Mouse (Mus musculus) megakaryocyte progenitor cell, adult 5-6 weeks (primary cell): Measurements from ENCODE around the gene Tfap2a. TPM values are rescaled to one million over a fixed set of nuclear protein-coding genes. Genes with fewer than 3 reads are reported as not detected.

Experiments used
- ATAC-seq: replicated peaks from 2 replicates; pipeline ENCODE4 v1.8.0; 2016; ENCODE audit warnings: mild to moderate bottlenecking, moderate TSS enrichment, inconsistent platforms; ENCODE audit not compliant: poor library complexity
- total RNA-seq, 2 experiments: library from RNA; stranded (forward) in 1 of 2; stranded (reverse) in 1 of 2; fragments of 157-497, 149-512 nt in 1 of 2; fragments of 200-1000 nt in 1 of 2; gene quantifications; 2 replicates each; pipeline versions ENCODE4 v1.2.3 to v1.2.4; 2015 to 2017

Gene Tfap2a
- total RNA-seq, 2 experiments from 2014 or later = 0.22 TPM; not detected in 1

DNA sequence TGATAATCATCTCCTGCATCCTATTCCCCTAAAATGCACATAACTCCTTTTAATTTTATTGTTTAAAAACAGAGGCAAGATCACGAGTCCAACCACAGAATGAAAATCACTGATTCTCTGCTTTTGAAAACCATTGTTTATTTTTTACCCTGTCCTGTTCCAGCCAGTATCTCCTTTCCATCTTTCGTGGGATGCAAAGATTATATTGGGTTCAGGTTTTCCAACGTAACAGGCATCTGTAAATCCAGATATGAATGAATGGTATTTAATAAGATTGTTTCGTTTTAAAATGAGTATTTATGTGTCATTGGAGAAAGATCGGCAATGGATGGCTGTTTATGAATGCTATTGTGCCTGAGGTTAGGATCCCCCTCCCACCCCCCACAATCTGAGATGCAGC, 24.5 kb downstream of the Tfap2a start:
- ATAC-seq = no peak

DNA sequence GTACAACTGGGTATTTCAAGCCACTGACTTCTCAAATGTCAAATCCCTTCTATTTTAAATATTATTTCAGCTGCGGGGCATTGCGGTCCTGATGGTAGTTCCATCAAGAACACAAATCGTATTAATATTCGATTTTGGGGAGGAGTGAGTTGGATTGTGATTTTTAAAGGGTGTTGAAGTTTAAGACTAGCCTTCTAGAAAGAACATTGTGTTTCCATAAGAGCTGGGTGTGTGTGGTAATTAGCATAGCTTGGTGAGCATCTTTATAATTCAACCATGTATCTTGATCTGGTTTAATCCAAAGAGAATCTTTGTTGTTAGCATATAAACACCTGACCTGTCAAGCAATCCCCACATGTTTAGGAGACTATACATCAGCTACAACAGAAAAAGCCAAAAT, 24.9 kb downstream of the Tfap2a start:
- no peak for ATAC-seq

DNA sequence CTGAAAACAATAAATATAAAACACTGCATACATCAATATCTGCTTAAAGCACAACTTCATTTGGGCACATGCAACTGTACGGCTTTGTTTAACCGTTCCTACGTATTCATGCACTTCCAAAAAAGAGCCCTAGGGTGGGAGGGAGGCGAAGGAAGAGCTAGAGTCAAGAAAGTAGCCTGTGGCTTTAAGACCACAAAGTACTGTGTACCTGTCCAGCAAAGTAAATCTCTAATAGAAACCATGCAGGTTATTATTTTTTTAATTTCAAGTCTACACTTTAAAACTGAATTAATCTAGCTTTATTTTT, 25.7 kb downstream of the Tfap2a start:
- ATAC-seq = no peak

- ATAC-seq = no peak
These were observed 26.3 kb downstream of the Tfap2a start for GRCm38 (mm10) chr13:40711661-40712525.

DNA sequence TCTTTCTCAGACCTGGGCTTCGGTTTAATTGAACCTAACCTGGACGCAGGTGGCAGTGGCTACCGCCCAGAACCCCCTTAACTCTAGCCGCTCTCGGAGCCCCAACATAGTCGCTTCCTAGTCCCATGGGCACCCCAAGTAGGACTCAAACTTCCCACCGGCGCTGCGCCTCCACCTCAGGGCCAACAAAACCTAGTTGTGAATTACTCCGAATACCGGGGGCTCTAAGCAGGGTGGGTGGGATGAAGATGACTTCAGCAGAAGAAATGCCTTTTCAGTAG, 28.2 kb downstream of the Tfap2a start:
- ATAC-seq = no peak

DNA sequence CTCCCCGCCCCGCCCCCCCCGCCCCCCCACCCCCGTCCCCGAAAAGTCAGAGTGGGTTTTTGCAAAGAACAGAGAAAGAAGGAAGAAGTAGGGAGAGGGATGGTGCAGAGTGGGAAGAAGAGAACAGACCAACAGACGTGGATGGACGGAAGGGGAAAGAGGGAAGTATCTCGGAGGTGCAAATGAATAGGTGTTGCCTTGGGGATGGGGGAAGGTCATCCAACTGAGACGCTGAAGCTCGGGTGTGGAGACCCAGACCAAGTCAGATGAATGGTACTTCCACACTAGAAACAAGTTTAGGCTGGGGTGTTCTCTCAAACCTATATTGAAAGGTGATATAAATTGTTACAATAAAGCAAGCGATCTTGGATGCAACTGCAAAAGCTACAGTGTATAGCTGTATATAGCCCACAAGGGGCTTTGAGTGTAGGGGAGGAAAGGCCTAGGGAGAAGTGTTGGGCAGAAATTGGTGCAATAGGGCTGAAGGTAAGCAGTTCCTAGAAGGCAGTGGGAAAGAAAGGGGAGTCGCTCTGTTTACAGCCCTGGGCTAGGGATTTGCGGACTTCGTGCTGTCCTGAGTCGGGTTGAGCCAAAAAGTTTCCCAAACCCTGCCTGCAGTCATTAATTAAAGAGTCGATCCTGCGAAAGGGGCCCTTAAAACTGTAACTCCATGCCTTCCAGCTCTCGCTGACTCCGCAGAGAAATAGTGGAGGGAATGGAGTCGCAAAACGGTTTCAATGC, 28.7 kb downstream of the Tfap2a start:
- ATAC-seq = no peak

- no peak for ATAC-seq
These were observed 29.3 kb downstream of the Tfap2a start for GRCm38 (mm10) chr13:40708913-40709312.

- no peak for ATAC-seq
These were observed 29.9 kb downstream of the Tfap2a start for GRCm38 (mm10) chr13:40708271-40708670.

GRCm38 (mm10) chr13:40707646-40708045, 30.5 kb downstream of the Tfap2a start:
- no peak for ATAC-seq

DNA sequence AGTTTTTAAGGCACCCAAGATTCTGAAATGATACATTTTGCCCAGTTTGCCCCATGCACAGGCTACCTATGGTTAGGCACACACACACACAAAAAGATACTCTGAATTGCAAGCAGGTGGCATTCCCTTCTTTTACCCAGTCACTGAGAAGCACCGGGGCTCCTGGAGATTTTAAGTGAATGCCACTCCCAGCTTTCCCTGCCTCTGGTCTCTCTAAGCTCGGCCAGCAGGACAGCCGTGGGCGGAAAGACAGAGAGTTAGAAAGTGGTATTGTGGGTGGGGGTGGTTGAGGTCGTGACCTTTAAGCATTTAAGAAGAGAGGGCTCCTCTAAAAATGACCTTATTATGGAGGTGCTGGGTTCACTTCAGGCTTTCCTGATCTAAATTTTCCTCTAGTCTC, 31.6 kb downstream of the Tfap2a start:
- ATAC-seq = no peak

DNA sequence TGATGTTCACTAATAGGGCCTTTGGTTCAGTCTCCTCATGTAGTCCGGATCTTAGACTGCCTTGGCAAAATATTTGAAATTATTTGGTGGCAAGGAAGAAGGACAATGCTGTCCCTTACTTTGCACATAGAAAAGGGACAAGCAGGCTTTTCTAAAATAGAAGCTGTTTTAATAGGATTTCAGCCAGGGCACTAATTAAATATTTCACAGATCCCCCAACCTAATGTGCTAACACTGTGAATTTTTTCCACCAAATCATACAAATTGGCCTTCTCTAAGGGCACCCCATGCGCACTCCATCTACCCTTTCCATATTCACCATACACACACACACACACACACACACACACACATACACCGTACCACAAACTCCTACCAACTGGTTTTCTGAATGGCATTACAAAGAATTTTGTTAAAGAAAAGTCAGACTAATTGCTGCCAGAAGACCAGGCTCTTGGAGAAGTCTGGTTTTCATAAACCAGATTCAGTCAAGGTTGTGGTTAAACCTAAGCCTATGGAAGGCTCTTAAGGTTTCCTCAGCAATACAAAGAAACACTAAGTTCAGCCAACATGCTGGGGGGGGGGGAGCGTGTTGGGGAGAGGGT, 32.3 kb downstream of the Tfap2a start:
- ATAC-seq = no peak

DNA sequence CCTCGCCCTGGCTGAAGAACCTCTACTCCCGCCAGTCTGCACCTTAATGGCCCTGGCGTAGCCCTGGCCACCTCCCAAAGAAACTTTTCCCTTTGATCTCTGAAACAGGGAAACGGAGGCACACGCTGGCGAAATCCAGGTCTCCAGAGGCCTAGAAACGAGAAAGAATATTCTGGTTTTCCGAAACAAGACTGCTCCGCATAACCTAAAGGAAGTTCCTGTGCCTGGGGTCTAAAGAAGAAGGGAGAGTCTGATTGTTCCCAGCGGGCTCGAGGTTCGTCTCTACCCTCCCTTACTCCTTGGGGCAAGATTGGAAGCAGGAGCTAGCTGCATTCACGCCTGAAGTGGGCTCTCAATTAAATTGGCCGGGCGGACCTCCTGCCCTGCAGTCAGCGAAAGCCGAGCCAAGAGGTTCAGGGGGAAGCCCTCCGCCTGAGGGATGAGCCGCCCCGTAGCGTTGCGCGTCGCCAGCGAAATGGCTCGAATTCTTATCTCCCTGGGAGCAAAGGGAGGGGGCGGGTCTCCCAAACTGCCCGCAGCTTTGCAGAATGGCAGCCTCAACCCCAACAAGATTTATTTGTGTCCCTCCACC, 33.2 kb downstream of the Tfap2a start:
- ATAC-seq = no peak

DNA sequence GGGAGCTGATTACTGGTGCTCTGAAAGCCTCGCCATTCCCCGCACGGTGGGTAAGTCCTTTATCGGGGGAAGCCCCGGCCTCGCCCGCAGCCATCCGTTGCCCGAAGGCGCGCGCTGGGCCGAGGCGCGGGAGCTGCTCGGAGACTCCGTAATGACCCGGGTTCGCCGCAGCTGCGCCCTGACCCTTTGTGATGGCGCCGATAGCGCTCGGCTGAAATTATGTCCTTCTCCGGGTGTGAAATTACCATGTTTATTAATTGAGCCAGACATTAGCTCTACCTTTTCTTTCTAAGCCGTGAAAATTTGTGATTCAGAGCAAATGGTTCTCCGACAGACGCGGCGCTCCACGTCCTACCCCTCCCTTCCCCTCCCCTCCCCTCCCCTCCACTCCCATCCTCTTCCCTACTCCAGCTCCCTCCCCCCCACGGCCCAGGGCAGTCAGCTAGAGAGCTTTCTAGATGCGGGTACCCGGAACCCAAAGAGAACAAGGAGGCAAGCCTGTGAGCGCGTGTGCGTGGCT, 34.1 kb downstream of the Tfap2a start:
- no peak for ATAC-seq

- no peak for ATAC-seq
These were observed 34.9 kb downstream of the Tfap2a start for GRCm38 (mm10) chr13:40703123-40703797.

GRCm38 (mm10) chr13:40702361-40703122, 35.6 kb downstream of the Tfap2a start:
- ATAC-seq = no peak

DNA sequence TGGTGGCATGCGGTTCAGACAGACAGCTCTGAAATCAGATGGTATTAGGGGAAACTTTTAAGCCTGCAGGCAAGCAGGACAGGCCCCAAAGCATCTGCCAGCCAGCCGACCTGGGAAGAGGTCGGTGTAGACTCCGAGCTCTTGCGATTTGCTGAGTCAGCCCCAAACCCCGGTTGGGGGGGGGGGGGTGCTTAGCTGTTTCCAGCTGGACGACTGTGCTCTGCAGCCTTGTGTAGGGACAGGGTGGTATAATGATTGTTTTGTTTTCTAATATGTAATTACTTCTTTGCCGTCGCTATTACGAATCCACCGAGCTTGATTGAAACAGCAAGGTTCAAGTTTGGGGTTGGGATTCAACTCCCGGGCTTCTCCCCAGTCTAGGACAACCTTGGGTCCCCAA, 36.5 kb downstream of the Tfap2a start:
- no peak for ATAC-seq

DNA sequence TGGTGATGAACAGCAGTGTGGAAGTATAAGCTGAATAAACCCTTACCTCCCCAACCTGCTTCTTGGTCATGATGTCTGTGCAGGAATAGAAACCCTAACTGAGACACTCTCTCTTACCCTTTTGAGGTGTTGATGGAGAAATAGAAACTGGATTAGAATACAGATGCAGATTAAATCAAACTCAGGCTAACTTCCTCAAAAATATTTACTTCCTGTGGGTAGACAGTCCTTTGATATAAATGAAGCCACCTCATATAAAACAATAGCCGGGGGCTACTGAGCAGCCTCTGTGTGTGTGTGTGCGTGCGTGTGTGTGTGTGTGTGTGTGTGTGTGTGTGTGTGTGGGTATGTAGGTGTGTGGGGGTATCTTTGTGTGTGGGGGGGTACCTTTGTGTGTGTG, 52.4 kb downstream of the Tfap2a start:
- ATAC-seq = no peak

DNA sequence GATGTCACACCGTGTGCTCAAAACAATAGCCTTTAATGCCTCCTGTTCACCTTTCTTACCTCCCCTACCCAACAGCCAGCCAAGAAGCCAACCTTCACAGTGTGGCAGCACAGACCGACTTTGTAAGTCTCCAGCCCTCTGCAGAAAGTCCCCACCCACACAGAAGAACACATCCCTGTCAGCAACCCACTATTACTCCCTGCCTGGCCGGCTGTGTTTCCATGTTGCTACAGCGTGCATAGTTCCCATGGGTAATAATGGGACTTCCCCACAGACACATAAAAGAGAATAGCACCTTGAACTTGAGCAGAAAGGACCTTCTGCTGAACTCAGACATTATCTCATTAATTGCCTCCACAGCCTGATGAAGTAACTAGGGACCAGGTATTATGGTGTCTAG, 61.4 kb downstream of the Tfap2a start:
- no peak for ATAC-seq
